Mouse (Mus musculus): ENCODE data around the gene Fras1. TPM values are rescaled to one million over a fixed set of nuclear protein-coding genes. Genes with fewer than 3 reads are reported as not detected.
A peak's percentile ranks its signal among the peaks of the same experiment; 100 is the strongest.

Fras1 gene
- total and polyA plus RNA-seq, 3 experiments = 2.1 to 5.8 (median 5.4) TPM

DNA sequence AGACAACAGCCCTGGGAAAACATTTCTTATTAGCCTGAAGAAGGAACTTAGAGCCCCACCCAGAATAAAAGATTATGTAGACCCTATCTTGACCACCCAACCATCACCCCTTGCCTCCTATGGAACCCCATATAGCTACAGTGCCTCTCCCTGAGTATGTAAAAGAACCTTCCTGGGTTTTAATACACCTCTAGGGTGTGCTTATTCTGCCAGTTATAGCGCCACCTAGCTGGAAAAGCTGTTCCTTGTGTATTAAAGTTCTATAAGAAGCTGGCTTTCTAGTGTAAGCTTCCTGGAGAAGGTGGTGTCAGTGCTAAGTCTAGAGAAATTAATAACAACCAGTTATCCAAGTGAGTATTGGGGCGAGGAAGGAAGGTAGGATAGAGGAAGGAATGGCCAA is 303.7 kb downstream of the Fras1 start:
- Histone ChIP-seq H3K4me2 (ENCODE audit: insufficient read depth, low read depth, poor library complexity, severe bottlenecking) (no peak overlapping the region), H3K4me3 (replicated peaks in 1 of 3; ENCODE audit: low read depth in 2 of 3, low read length in 2 of 3, poor library complexity in 1 of 3) (no peak overlapping the region), H3K9me3 (replicated peaks; ENCODE audit: low read length) (no peaks in the 10 kb centered on the region), H3K79me2 (replicated peaks; ENCODE audit: control insufficient read depth, extremely low read depth, insufficient read depth, poor library complexity, severe bottlenecking) (no peaks in the 10 kb centered on the region), H3K9ac (ENCODE audit: insufficient read depth, low read depth) (no peak overlapping the region), H3K27me3 (replicated peaks) (no peaks in the 10 kb centered on the region), H3K4me1 (ENCODE audit: control insufficient read depth in 1 of 2, insufficient read depth in 2 of 2) (peaks cover 0 to 15% of the 10 kb centered on the region in 2 experiments; a peak in 2 of 4 replicates), H3K27ac (ENCODE audit: insufficient read depth, low read depth) (no peak overlapping the region), H3K36me3 (replicated peaks in 1 of 2; ENCODE audit: control insufficient read depth in 1 of 2, insufficient read depth in 1 of 2, low read length in 1 of 2) (peaks cover 4 to 22% of the 10 kb centered on the region in 2 experiments)
- peak; percentile 75 for DNase-seq (ENCODE audit: extremely low read depth)
- dilution Hi-C loops (cut with MboI; ENCODE audit: extremely low pct_ligation_motif_present, extremely low pct_unique_long_range_greater_than_20kb, low sequenced_read_pairs) = no loop called here
- in situ Hi-C loops (cut with MboI; ENCODE audit: low pct_ligation_motif_present, low pct_unique_long_range_greater_than_20kb, low sequenced_read_pairs) = no loop called here
- TF ChIP-seq CTCF (conservative IDR thresholded peaks at IDR 0.05 in 1 of 2, IDR thresholded peaks at IDR 0.05 in 1 of 2; ENCODE audit: low read depth in 2 of 2, low read length in 2 of 2) (peak; percentile 52 to 87; a peak in 3 of 4 replicates), MYC (IDR thresholded peaks at IDR 0.05; ENCODE audit: low read depth, low read length) (0 out of 2 replicates have a peak, but pooled peaks have one; percentile 20), RCOR1 (conservative IDR thresholded peaks at IDR 0.05; ENCODE audit: low read depth, low read length) (no peak), KAT2A (IDR thresholded peaks at IDR 0.05; ENCODE audit: insufficient replicate concordance, low read length) (no peak), SMC3 (IDR thresholded peaks at IDR 0.05; ENCODE audit: low read depth, low read length) (peak; percentile 85), ZMIZ1 (IDR thresholded peaks at IDR 0.05; ENCODE audit: low read depth, low read length) (no peak), ZC3H11A (IDR thresholded peaks at IDR 0.05; ENCODE audit: low read depth, low read length) (peak; percentile 67), RAD21 (IDR thresholded peaks at IDR 0.05; ENCODE audit: low read depth, low read length) (peak; percentile 80), JUND (conservative IDR thresholded peaks at IDR 0.05; ENCODE audit: low read depth, low read length) (0 out of 2 replicates have a peak, but pooled peaks have one; percentile 11), NELFE (IDR thresholded peaks at IDR 0.05; ENCODE audit: low read depth, low read length) (0 out of 2 replicates have a peak, but pooled peaks have one; percentile 27), CHD1 (IDR thresholded peaks at IDR 0.05; ENCODE audit: low read depth, low read length) (no peak)

DNA sequence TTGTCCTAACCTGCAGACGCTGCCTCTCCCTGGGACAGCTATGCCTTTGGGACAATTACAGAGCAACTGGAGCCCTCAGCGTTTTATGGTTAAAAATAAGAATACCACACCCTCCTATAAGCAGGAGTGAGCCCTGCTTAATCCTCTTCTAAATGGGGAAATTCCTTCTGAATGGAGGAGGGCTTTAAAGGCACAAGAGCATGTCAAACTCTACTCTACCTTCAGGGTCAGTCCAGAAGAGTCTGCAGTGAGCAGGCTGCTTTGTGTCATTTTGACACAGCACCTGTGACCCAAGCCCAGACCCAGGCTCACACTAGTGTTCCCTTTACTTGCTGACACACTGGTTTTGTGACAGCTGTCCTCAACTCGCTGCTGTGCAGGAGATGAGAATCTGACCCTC is 307.3 kb downstream of the Fras1 start:
- Histone ChIP-seq H3K9me3 (replicated peaks; ENCODE audit: low read length) (no peaks in the 10 kb centered on the region), H3K9ac (ENCODE audit: insufficient read depth, low read depth) (no peak overlapping the region), H3K79me2 (replicated peaks; ENCODE audit: control insufficient read depth, extremely low read depth, insufficient read depth, poor library complexity, severe bottlenecking) (no peaks in the 10 kb centered on the region), H3K4me3 (replicated peaks in 1 of 3; ENCODE audit: low read depth in 2 of 3, low read length in 2 of 3, poor library complexity in 1 of 3) (no peak overlapping the region), H3K4me2 (ENCODE audit: insufficient read depth, low read depth, poor library complexity, severe bottlenecking) (no peak overlapping the region), H3K4me1 (ENCODE audit: control insufficient read depth in 1 of 2, insufficient read depth in 2 of 2) (peaks cover 0 to 15% of the 10 kb centered on the region in 2 experiments; a peak in 2 of 4 replicates), H3K27me3 (replicated peaks) (no peaks in the 10 kb centered on the region), H3K27ac (ENCODE audit: insufficient read depth, low read depth) (no peak overlapping the region), H3K36me3 (replicated peaks in 1 of 2; ENCODE audit: control insufficient read depth in 1 of 2, insufficient read depth in 1 of 2, low read length in 1 of 2) (peaks cover 7 to 40% of the 10 kb centered on the region in 2 experiments)
- TF ChIP-seq RAD21 (IDR thresholded peaks at IDR 0.05; ENCODE audit: low read depth, low read length) = no peak
- no peak for TF ChIP-seq ZNF384 (IDR thresholded peaks at IDR 0.05; ENCODE audit: low read depth, low read length)
- TF ChIP-seq BHLHE40 (IDR thresholded peaks at IDR 0.05; ENCODE audit: low read depth, low read length) = no peak
- TF ChIP-seq TCF12 (IDR thresholded peaks at IDR 0.05; ENCODE audit: low read depth, low read length) = no peak
- TF ChIP-seq ZC3H11A (IDR thresholded peaks at IDR 0.05; ENCODE audit: low read depth, low read length) = no peak
- TF ChIP-seq UBTF (IDR thresholded peaks at IDR 0.05; ENCODE audit: low read depth, low read length) = no peak
- no peak for TF ChIP-seq PAX5 (IDR thresholded peaks at IDR 0.05; ENCODE audit: low read length)
- no peak for TF ChIP-seq HCFC1 (IDR thresholded peaks at IDR 0.05; ENCODE audit: low read depth, low read length)
- dilution Hi-C loops (cut with MboI; ENCODE audit: extremely low pct_ligation_motif_present, extremely low pct_unique_long_range_greater_than_20kb, low sequenced_read_pairs) (no loop called here), in situ Hi-C loops (cut with MboI; ENCODE audit: low pct_ligation_motif_present, low pct_unique_long_range_greater_than_20kb, low sequenced_read_pairs) (no loop called here)
- no peak for DNase-seq (ENCODE audit: extremely low read depth)
